ENCODE assay signal across 8 mouse cellular contexts in genomic region chr10:93897043-93897646, GRCm38 (mm10). TPM values are rescaled to one million over a fixed set of nuclear protein-coding genes. Genes with fewer than 3 reads are reported as not detected.
A peak's percentile ranks its signal among the peaks of the same experiment; 100 is the strongest.
DNase-seq lines count a peak whose midpoint lies in the region; ATAC-seq lines count a peak whose summit lies in the region.

Metap2 (minus strand) TSS chr10:93897093.

- ATAC-seq in kidney, embryonic 15.5 days (replicated peaks; ENCODE audit: low FRiP score): no peak
- ATAC-seq in intestine, embryonic 15.5 days: no peak
- peak; percentile 75 for ATAC-seq in megakaryocyte-erythroid progenitor cell, adult 5-6 weeks (replicated peaks; ENCODE audit: low FRiP score, low TSS enrichment, poor library complexity, severe bottlenecking)

- H3K9me3 ChIP-seq in kidney, embryonic 15.5 days (replicated peaks): no peaks in the 10 kb centered on the region
- no peaks in the 10 kb centered on the region for H3K9me3 ChIP-seq in intestine, embryonic 15.5 days

- no peak within 1 kb of the TSS for H3K9ac ChIP-seq in kidney, embryonic 15.5 days
- no peak within 1 kb of the TSS for H3K9ac ChIP-seq in intestine, embryonic 15.5 days

- peaks cover 3% of the 10 kb centered on the region; the same call in 1 of the 2 replicates for H3K4me1 ChIP-seq in kidney, embryonic 15.5 days
- 0 out of 2 replicates have a peak, but pooled peaks cover 2% of the 10 kb centered on the region for H3K4me1 ChIP-seq in intestine, embryonic 15.5 days (replicated peaks)

- intact Hi-C loops in gastrocnemius, postnatal 14 days (cut with DNase I; ENCODE audit: low total_unique reads): no loop called here

- no peak for DNase-seq in kidney, postnatal 10 days
- DNase-seq in adrenal gland, postnatal 25 days: no peak
- no peak for DNase-seq in gastrocnemius, postnatal 14 days
- no peak for DNase-seq in yolk sac, embryonic 10.5 days (ENCODE audit: low spot score)
- DNase-seq in right cerebral cortex, postnatal 36 days (ENCODE audit: low spot score in 2 of 2): no peak

- H3K4me3 ChIP-seq in kidney, embryonic 15.5 days (replicated peaks): no peak within 1 kb of the TSS
- H3K4me3 ChIP-seq in intestine, embryonic 15.5 days (replicated peaks): no peak within 1 kb of the TSS

- no peaks in the 10 kb centered on the region for H3K27me3 ChIP-seq in kidney, embryonic 15.5 days
- no peaks in the 10 kb centered on the region for H3K27me3 ChIP-seq in intestine, embryonic 15.5 days (replicated peaks)

- H3K4me2 ChIP-seq in kidney, embryonic 15.5 days: no peak within 1 kb of the TSS
- H3K4me2 ChIP-seq in intestine, embryonic 15.5 days (replicated peaks): no peak within 1 kb of the TSS

- 71% methylated on average over 7 of the region's 7 CpGs for WGBS in kidney, embryonic 15.5 days
- WGBS in intestine, embryonic 15.5 days: 71% methylated on average over 7 of the region's 7 CpGs

- H3K36me3 ChIP-seq in kidney, embryonic 15.5 days: no peaks in the 10 kb centered on the region
- H3K36me3 ChIP-seq in intestine, embryonic 15.5 days: no peaks in the 10 kb centered on the region

- no peak within 1 kb of the TSS for H3K27ac ChIP-seq in kidney, embryonic 15.5 days
- no peak within 1 kb of the TSS for H3K27ac ChIP-seq in intestine, embryonic 15.5 days

RNA-seq across cellular contexts. Expression of gene Metap2, which starts in this region (rescaled TPM):
- polyA plus RNA-seq in kidney, embryonic 15.5 days (2015; fragmentation: Nextera tagmentation; extraction: Ambion mirVana): 206 and 215 TPM in 2 replicates
- 196 and 228 TPM in 2 replicates for total RNA-seq in adrenal gland, postnatal 25 days (2021)
- 100 to 1,000 TPM; 159 to 171 TPM for total RNA-seq in gastrocnemius, postnatal 14 days (2021)
- 171 and 194 TPM in 2 replicates for polyA plus RNA-seq in intestine, embryonic 15.5 days (2015; fragmentation: Nextera tagmentation; extraction: Ambion mirVana)
- total RNA-seq in megakaryocyte-erythroid progenitor cell, adult 5-6 weeks (2014; fragmentation: Nextera tagmentation): 458 and 509 TPM in 2 replicates
- 577 and 616 TPM in 2 replicates for total RNA-seq in megakaryocyte-erythroid progenitor cell, adult 5-6 weeks (2017)
